In genomic region chr12:103129395-103130248, GRCm38 (mm10) we compare ENCODE assay signal across 16 mouse cellular contexts.
A peak's percentile ranks its signal among the peaks of the same experiment; 100 is the strongest.
DNase-seq lines count a peak whose midpoint lies in the region; ATAC-seq lines count a peak whose summit lies in the region.
"Had no signal": no experiment of that assay in that cellular context is flagged by ENCODE, and none has a peak within 500 bp of the region (broad histone marks: within the 10 kb centered on the region; RNA-seq: fewer than 3 reads in every experiment).

No protein-coding gene starts in this region.

- peak; percentile 98 for ATAC-seq in granulocyte monocyte progenitor cell, adult 5-6 weeks (replicated peaks; ENCODE audit: poor library complexity, severe bottlenecking)
- no peak for ATAC-seq in cerebellum, adult (ENCODE audit: insufficient number of reproducible peaks, low FRiP score, low TSS enrichment)
- ATAC-seq: forebrain, embryonic 15.5 days; intestine, embryonic 15.5 days had no signal

- intact Hi-C loops in heart, postnatal 10 days (cut with DNase I): no loop called here

- peak; percentile 63 for DNase-seq in heart, adult 11 months
- DNase-seq in heart, postnatal 10 days: no peak
- DNase-seq in 3T3-L1 (ENCODE audit: low read depth, low spot score): peak; percentile 5
- DNase-seq in CD4-positive, CD25-positive, alpha-beta regulatory T cell, adult 2 months (ENCODE audit: low read depth, low spot score): peak; percentile 10
- DNase-seq in retina, embryonic 14.5 days (ENCODE audit: low spot score): no peak
- DNase-seq: cerebellum, adult 18-20 months; cerebellum, postnatal 36 days; heart, postnatal 4 days; kidney, postnatal 14 days; layer of hippocampus, adult 9-11 months; liver, embryonic 13.5 days; midbrain, embryonic 14.5 days had no signal

Comparison
In these comparisons a context has a peak if more than half of its experiments do, and no peak if none do; other contexts are left out.
1. DNase-seq: peak in heart, adult 11 months (single experiment), 3T3-L1 (single experiment) and CD4-positive, CD25-positive, alpha-beta regulatory T cell, adult 2 months (single experiment); none in heart, postnatal 10 days (0 of 2) and retina, embryonic 14.5 days (single experiment).